Mouse (Mus musculus) hindbrain, embryonic 14.5 days (tissue): Measurements from ENCODE around the gene Pgd. TPM values are rescaled to one million over a fixed set of nuclear protein-coding genes. Genes with fewer than 3 reads are reported as not detected.

Source experiments
- ATAC-seq: fragments of 200-750 bp; cut with Nextera tagmentation; 2 replicates; pipeline ENCODE4 v1.8.0; 2017; ENCODE audit warnings: moderate number of reproducible peaks, mild to moderate bottlenecking, moderate TSS enrichment, moderate library complexity; ENCODE audit not compliant: low FRiP score
- DNase-seq: peaks from one replicate; pipeline ENCODE4 v3.0.0-alpha.2; 2015; ENCODE audit warnings: low spot score
- H3K27ac ChIP-seq: fragments of 300-500 bp; sonication (generic); 2 replicates; pipeline ENCODE4 v1.5.1; 2014; ENCODE audit warnings: mild to moderate bottlenecking, moderate library complexity
- H3K27me3 ChIP-seq: fragments of 300-500 bp; sonication (generic); 2 replicates; pipeline ENCODE4 v1.6.1; 2014; ENCODE audit warnings: mild to moderate bottlenecking, low read length, mixed read lengths; ENCODE audit not compliant: control insufficient read depth, insufficient read depth
- H3K36me3 ChIP-seq: fragments of 300-500 bp; sonication (generic); replicated peaks from 2 replicates; pipeline ENCODE4 v1.6.1; 2014; ENCODE audit not compliant: control insufficient read depth, insufficient read depth
- H3K4me1 ChIP-seq: fragments of 300-500 bp; sonication (generic); replicated peaks from 2 replicates; pipeline ENCODE4 v1.6.1; 2014; ENCODE audit warnings: antibody characterized with exemption, low read length, mixed read lengths; ENCODE audit not compliant: control insufficient read depth, insufficient read depth
- H3K4me2 ChIP-seq: fragments of 300-500 bp; sonication (generic); replicated peaks from 2 replicates; pipeline ENCODE4 v1.6.1; 2014; ENCODE audit warnings: mild to moderate bottlenecking, moderate library complexity
- H3K4me3 ChIP-seq: fragments of 300-500 bp; sonication (generic); replicated peaks from 2 replicates; pipeline ENCODE4 v1.5.1; 2014; ENCODE audit warnings: mild to moderate bottlenecking, low read length
- H3K9ac ChIP-seq: fragments of 300-500 bp; sonication (generic); 2 replicates; pipeline ENCODE4 v1.6.1; 2014
- H3K9me3 ChIP-seq: fragments of 300-500 bp; sonication (generic); 2 replicates; pipeline ENCODE4 v1.6.1; 2016; ENCODE audit warnings: low read length; ENCODE audit not compliant: control insufficient read depth
- WGBS: fragments of 180-500 bp; shearing (Covaris S2); extraction: QIAGEN DNeasy Blood & Tissue Kit; methylation state at CpG from one replicate; pipeline ENCODE4 v1.1.7; 2014; 5-methylcytosine and 5-hydroxymethylcytosine counted together
- polyA plus RNA-seq: library from polyadenylated mRNA; unstranded; fragments of >200 nt; fragmentation: Nextera tagmentation; extraction: Ambion mirVana; gene quantifications from 2 replicates; pipeline ENCODE4 v1.2.1, GENCODE M21; 2014

Pgd gene
- polyA plus RNA-seq, 1 experiment from 2014 or later, result 46.4 TPM

DNA sequence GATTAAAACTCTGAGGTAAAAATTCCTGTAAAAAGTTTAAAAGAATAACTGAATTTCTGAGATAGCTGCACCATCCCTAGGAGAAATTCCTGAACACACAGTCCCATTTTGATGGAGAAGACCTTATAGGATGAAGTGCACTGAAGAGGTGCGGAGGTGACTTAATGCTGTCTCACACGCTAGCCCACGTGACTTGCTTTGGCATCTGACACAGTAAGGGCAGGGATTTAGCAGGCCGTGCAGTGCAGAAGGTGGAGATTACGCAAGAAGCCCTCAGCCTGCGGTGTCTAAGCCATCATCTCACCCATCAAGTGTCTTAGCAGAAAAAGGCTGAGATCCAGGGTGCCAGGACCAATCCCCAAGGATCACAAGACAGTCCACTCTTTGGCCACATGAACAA, 5.4 kb downstream of the Pgd start:
- H3K27me3 ChIP-seq, result no peaks in the 10 kb centered on the region
- no peak overlapping the region for H3K4me3 ChIP-seq
- ATAC-seq, result no peak
- 95% methylated on average over 6 of the region's 6 CpGs for WGBS
- no peak overlapping the region for H3K4me2 ChIP-seq
- no peak overlapping the region for H3K27ac ChIP-seq
- no peak overlapping the region for H3K9ac ChIP-seq
- no peaks in the 10 kb centered on the region for H3K9me3 ChIP-seq
- DNase-seq, result no peak
- H3K36me3 ChIP-seq, result peaks cover 90% of the 10 kb centered on the region
- peaks cover 10% of the 10 kb centered on the region for H3K4me1 ChIP-seq

DNA sequence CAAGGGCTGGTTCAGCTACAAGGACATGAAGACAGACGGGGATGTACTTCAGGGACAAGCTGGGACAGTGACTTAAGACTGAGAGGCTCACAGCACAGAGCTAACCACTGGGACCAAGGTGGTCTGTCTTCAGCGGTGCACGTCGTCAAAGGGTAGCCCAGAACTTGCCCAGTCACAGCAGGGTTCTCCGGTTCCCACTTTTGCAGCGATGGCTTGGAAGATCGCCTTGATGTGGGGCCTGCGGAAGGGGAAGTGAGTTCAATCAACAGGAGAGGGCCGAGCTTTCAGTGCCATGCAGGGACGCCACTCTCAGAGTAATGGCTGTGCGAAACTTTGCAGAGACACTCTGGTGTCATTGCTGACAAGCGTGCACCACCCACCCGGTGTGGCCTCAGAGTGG, 6.7 kb downstream of the Pgd start:
- WGBS, result 90% methylated on average over 13 of the region's 13 CpGs
- Histone ChIP-seq H3K4me2 (no peak overlapping the region), H3K9ac (no peak overlapping the region), H3K36me3 (peaks cover 98% of the 10 kb centered on the region), H3K9me3 (no peaks in the 10 kb centered on the region), H3K4me1 (peaks cover under 1% of the 10 kb centered on the region; the same call in 1 of the 2 replicates), H3K4me3 (no peak overlapping the region), H3K27me3 (no peaks in the 10 kb centered on the region), H3K27ac (no peak overlapping the region)
- DNase-seq (no peak), ATAC-seq (no peak)

DNA sequence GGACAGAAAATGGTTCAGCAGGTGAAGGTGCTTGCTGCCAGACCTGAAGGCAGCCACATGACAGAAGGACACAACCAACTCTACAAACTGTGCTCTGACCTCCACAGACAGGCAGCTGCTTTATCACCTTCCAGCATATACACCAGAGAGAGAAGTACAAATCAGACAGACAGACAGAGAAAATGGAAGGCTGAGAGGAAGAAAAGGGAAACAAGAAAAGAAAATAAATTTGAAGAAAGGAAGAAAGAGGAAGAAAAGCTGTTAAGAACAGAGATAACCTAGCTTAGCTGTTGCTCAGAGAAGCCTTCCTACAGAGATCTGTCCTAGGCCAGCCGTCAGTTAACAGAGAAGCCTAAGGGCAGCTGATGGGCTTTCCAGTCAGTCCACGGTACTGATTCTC, 7.4 kb downstream of the Pgd start:
- Histone ChIP-seq H3K36me3 (peaks cover 98% of the 10 kb centered on the region), H3K4me2 (no peak overlapping the region), H3K9me3 (no peaks in the 10 kb centered on the region), H3K9ac (no peak overlapping the region), H3K27ac (no peak overlapping the region), H3K4me1 (no peaks in the 10 kb centered on the region), H3K4me3 (no peak overlapping the region), H3K27me3 (no peaks in the 10 kb centered on the region)
- DNase-seq, result no peak
- whole genome bisulfite sequencing, result 86% methylated on average over 2 of the region's 2 CpGs
- no peak for ATAC-seq

DNA sequence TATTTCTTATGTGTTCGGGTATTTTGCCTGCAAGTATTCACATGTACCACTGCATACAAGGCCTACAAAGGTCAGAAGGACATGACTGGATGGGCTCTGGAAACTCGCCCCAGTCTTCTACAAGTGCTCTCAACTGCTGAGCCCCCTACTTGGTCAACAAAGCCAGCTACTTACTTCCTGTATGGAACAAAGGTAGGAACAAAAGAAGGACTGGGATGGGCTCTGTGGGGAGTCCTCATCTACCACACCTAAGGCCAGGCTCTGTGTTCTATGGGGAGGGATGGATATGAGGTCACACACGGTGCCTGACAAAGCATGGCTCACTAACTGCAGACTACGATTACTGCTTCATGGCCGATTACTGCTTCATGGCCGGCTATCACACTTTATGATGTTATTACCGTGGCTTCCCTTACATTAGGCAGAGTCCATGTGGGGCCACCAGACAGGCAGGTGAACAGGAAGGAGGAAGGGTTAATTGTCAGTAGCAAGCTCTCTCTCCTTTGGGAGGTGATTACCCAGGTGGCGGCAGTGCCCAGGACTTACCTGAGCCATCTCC, 9.1 kb downstream of the Pgd start:
- no peak for ATAC-seq

DNA sequence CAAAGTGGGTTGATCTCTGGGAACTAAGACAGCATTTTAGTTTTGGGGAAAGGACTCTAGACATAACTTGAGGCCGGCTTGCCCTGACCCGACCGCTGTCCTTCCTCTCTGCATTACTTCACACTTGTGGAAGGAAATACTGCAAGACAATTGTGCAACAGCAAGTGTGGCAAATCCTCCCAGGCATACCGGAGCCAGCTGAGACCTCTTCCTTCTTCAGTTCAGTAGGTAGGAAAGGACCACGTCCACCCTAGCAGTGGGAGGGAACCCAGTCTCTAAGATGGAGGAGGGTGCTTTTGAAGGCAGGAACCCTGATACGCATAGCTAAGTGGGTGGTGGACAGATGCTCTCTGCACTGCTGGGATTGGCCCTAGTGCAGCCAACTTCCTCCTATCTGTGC, 10.9 kb downstream of the Pgd start:
- Histone ChIP-seq H3K4me1 (no peaks in the 10 kb centered on the region), H3K36me3 (peaks cover 99% of the 10 kb centered on the region), H3K4me3 (no peak overlapping the region), H3K4me2 (no peak overlapping the region), H3K9ac (no peak overlapping the region), H3K9me3 (no peaks in the 10 kb centered on the region), H3K27ac (no peak overlapping the region), H3K27me3 (no peaks in the 10 kb centered on the region)
- DNase-seq (no peak), ATAC-seq (no peak)
- 92% methylated on average over 6 of the region's 6 CpGs for WGBS

More for the DNA sequence above, 9.1 kb downstream of the Pgd start:
- Histone ChIP-seq H3K4me2 (no peak overlapping the region), H3K4me1 (no peaks in the 10 kb centered on the region), H3K4me3 (no peak overlapping the region), H3K36me3 (peaks cover 99% of the 10 kb centered on the region), H3K9me3 (no peaks in the 10 kb centered on the region), H3K27ac (no peak overlapping the region), H3K9ac (no peak overlapping the region), H3K27me3 (no peaks in the 10 kb centered on the region)
- no peak for DNase-seq
- 93% methylated on average over 8 of the region's 8 CpGs for WGBS

DNA sequence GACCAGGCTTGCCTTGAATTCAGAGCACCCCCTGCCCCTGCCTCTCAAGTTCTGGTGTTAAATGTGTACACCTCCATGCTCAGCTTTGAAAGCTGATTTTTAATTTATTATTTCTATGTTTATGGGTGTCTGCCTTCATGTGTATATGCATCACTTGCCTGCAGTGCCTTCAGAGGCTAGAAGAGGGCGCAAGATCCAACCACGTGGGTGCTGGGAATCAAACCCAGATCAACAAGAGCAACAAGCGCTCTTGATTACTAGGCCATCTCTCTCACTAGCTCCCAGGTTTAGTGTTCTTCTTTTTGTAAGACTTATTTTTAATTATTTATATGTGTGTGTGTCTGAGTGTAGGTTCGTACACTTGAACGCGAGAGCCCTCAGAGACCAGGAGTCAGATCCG, 11.7 kb downstream of the Pgd start:
- no peak overlapping the region for H3K4me2 ChIP-seq
- no peak overlapping the region for H3K9ac ChIP-seq
- DNase-seq (no peak), ATAC-seq (no peak)
- H3K27ac ChIP-seq, result no peak overlapping the region
- 97% methylated on average over 7 of the region's 7 CpGs for WGBS
- H3K27me3 ChIP-seq, result no peaks in the 10 kb centered on the region
- no peaks in the 10 kb centered on the region for H3K9me3 ChIP-seq
- no peaks in the 10 kb centered on the region for H3K4me1 ChIP-seq
- no peak overlapping the region for H3K4me3 ChIP-seq
- peaks cover 99% of the 10 kb centered on the region for H3K36me3 ChIP-seq

DNA sequence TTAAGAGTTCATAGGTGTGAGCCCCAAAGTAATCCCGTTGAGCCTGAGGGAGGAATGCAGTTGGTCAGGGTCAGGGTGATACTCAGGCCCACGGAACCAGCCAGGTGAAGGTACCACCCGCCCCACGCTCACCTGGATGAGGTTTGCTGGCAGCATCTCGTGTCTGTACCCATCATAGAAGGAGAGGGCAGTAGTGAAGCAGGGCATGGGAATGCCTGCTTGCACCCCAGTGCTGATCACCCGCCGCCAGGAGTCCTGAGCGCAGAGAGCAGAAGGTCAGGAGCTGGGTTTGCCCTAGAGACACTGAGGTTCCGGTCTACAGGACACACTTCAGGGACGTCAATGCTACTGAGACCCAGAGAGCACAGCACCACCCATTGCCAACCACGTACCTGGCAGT, 15.8 kb downstream of the Pgd start:
- Histone ChIP-seq H3K9me3 (no peaks in the 10 kb centered on the region), H3K4me3 (no peak overlapping the region), H3K36me3 (peaks cover 68% of the 10 kb centered on the region), H3K4me2 (no peak overlapping the region), H3K4me1 (no peaks in the 10 kb centered on the region), H3K9ac (no peak overlapping the region), H3K27ac (no peak overlapping the region), H3K27me3 (no peaks in the 10 kb centered on the region)
- no peak for DNase-seq
- ATAC-seq, result no peak
- WGBS, result 95% methylated on average over 11 of the region's 11 CpGs

DNA sequence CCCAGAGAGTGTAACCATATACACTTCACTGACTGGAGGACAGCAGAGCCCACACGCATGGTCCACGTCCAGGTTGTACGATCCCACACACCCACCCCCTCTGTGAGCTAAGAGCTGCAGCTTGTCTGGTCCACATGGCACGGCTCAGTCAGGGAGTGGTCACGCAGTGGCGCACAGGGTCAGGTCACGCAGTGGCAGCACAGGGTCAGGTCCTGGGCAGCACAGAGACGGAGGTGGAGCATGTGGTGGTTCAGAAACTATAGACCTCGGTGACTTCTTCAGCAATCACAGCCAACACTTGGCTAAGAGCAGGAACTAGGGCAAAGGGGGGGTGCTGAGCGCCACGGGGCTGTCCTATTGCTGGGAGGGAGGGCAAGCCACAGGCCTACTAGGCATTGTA, 16.3 kb downstream of the Pgd start:
- 80% methylated on average over 11 of the region's 11 CpGs for WGBS
- no peak overlapping the region for H3K27ac ChIP-seq
- no peaks in the 10 kb centered on the region for H3K4me1 ChIP-seq
- H3K4me3 ChIP-seq, result no peak overlapping the region
- H3K4me2 ChIP-seq, result no peak overlapping the region
- ATAC-seq (no peak), DNase-seq (no peak)
- H3K9me3 ChIP-seq, result no peaks in the 10 kb centered on the region
- H3K27me3 ChIP-seq, result no peaks in the 10 kb centered on the region
- H3K36me3 ChIP-seq, result peaks cover 63% of the 10 kb centered on the region
- no peak overlapping the region for H3K9ac ChIP-seq

DNA sequence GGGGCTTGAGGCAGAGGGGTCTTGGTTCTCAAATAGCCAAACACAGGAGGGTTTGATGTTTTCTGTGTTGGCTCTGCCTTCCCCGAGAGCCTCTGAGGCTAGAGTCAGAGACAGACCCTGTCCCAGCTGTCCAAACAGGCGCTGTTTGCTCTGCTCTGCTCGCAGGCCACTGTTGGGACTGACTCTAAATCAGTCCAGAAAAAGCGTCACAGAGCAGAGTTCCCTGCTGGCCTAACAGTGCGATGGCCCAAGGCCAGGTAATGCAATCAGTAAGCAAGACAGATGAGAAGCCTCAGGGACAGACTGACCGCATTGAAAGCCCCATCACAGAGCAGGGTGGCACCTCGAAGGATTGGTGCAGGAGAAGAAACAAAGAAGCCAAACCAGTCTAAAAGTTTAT, 17.0 kb downstream of the Pgd start:
- H3K4me1 ChIP-seq, result no peaks in the 10 kb centered on the region
- H3K9me3 ChIP-seq, result no peaks in the 10 kb centered on the region
- 81% methylated on average over 7 of the region's 7 CpGs for WGBS
- no peak overlapping the region for H3K9ac ChIP-seq
- H3K4me3 ChIP-seq, result no peak overlapping the region
- no peak for DNase-seq
- no peak overlapping the region for H3K4me2 ChIP-seq
- no peak overlapping the region for H3K27ac ChIP-seq
- no peaks in the 10 kb centered on the region for H3K27me3 ChIP-seq
- H3K36me3 ChIP-seq, result peaks cover 57% of the 10 kb centered on the region
- ATAC-seq, result no peak

DNA sequence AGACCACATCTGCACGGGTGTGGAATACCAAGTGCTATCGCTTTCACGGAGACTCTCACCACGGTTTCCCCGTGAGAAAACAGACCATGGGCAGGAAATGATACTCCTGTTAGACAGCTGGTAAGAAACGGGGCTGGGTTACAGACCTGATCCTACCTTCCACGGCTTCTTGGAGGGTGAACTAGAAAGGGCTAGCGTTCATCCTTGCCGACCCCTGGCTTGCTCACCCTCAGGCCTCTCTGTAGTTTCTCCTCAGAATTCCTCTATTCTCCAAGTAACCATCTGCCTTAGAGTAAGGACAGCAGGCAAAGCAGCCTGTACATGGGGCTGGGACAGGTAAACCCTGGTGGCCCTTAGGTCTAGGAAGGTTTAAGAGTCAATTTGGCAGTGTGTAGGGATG, 17.4 kb downstream of the Pgd start:
- 84% methylated on average over 9 of the region's 9 CpGs for whole genome bisulfite sequencing
- Histone ChIP-seq H3K27ac (no peak overlapping the region), H3K4me2 (no peak overlapping the region), H3K36me3 (peaks cover 52% of the 10 kb centered on the region), H3K4me3 (no peak overlapping the region), H3K4me1 (no peaks in the 10 kb centered on the region), H3K9ac (no peak overlapping the region), H3K9me3 (no peaks in the 10 kb centered on the region), H3K27me3 (no peaks in the 10 kb centered on the region)
- ATAC-seq, result no peak
- DNase-seq, result no peak
